8 mouse cellular contexts compared by ENCODE assay signal in the genomic region with DNA sequence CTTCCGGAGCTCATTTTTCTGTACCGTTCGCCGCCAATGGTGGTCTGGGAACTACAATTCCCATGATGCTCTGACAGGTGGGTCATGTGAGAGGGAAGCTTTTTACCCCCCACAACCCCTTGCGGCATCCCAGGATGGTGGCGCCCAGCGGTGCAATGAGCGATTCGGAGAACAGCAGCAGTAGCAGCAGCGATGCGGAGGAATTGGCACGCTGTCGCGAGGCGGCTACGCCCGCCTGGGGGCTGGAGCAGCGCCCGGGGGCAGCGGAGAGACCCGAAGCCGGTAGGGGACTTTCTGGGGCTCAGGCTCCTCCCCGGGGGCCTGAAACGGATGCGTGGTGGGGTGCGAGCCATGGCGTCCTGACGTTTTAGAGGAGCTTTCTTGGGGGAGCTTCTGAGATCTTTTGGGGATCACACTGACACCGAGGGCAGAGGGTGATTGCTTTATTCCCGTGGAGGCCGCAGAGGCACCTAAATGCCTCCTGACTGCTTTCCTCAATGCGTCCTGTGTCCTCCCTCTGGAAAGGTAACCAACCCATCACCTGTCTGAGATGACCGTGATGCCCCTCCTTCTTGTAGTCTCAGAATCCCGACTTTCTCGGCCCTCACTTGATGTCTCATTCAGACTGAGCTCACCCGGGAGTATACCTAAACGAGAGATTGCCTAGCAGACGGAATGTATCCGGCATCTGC. TPM values are rescaled to one million over a fixed set of nuclear protein-coding genes. Genes with fewer than 3 reads are reported as not detected.
DNase-seq lines count a peak whose midpoint lies in the region; ATAC-seq lines count a peak whose summit lies in the region.

A gene (plus strand): TSS at position 85 of the 692 bp plus-strand sequence.

- DNase-seq in urinary bladder, adult 18-20 months (ENCODE audit: low spot score in 2 of 2) = peak; percentile 66 to 74
- DNase-seq in urinary bladder, postnatal 10 days (ENCODE audit: low spot score) = no peak
- DNase-seq in embryonic facial prominence, embryonic 11.5 days (ENCODE audit: low spot score) = peak; percentile 95
- DNase-seq in kidney, adult 11 months = peak; percentile 87
- DNase-seq in limb, embryonic 10.5 days (ENCODE audit: low spot score) = peak; percentile 87
- peak; percentile 76 for DNase-seq in spleen, adult 12 weeks (ENCODE audit: low spot score)

- 1% methylated on average over 39 of the region's 39 CpGs for WGBS in embryonic facial prominence, embryonic 11.5 days
- WGBS in limb, embryonic 10.5 days = 2% methylated on average over 39 of the region's 39 CpGs
- WGBS in midbrain, embryonic 13.5 days = under 1% methylated on average over 39 of the region's 39 CpGs

- peak within 1 kb of the TSS; percentile 69 for H3K27ac ChIP-seq in embryonic facial prominence, embryonic 11.5 days (replicated peaks; ENCODE audit: low read depth, low read length)
- H3K27ac ChIP-seq in limb, embryonic 10.5 days = peak within 1 kb of the TSS; percentile 93
- peak within 1 kb of the TSS; percentile 91 for H3K27ac ChIP-seq in midbrain, embryonic 13.5 days

- H3K36me3 ChIP-seq in embryonic facial prominence, embryonic 11.5 days (replicated peaks; ENCODE audit: control insufficient read depth, insufficient read depth, low read depth, low read length) = no peaks in the 10 kb centered on the region; the same call in 1 of the 2 replicates
- peaks cover 24% of the 10 kb centered on the region for H3K36me3 ChIP-seq in limb, embryonic 10.5 days
- peaks cover 17% of the 10 kb centered on the region for H3K36me3 ChIP-seq in midbrain, embryonic 13.5 days

- H3K9me3 ChIP-seq in embryonic facial prominence, embryonic 11.5 days (replicated peaks; ENCODE audit: control insufficient read depth, low read length) = no peaks in the 10 kb centered on the region
- no peaks in the 10 kb centered on the region for H3K9me3 ChIP-seq in limb, embryonic 10.5 days (replicated peaks)
- H3K9me3 ChIP-seq in midbrain, embryonic 13.5 days = no peaks in the 10 kb centered on the region

- H3K27me3 ChIP-seq in embryonic facial prominence, embryonic 11.5 days (ENCODE audit: control insufficient read depth, insufficient read depth, low read length) = no peaks in the 10 kb centered on the region
- no peaks in the 10 kb centered on the region for H3K27me3 ChIP-seq in limb, embryonic 10.5 days (ENCODE audit: low read depth, poor library complexity, severe bottlenecking)
- no peaks in the 10 kb centered on the region for H3K27me3 ChIP-seq in midbrain, embryonic 13.5 days

- H3K4me3 ChIP-seq in embryonic facial prominence, embryonic 11.5 days (ENCODE audit: low read depth, low read length) = peak within 1 kb of the TSS; percentile 89
- H3K4me3 ChIP-seq in limb, embryonic 10.5 days = peak within 1 kb of the TSS; percentile 98
- peak within 1 kb of the TSS; percentile 93 for H3K4me3 ChIP-seq in midbrain, embryonic 13.5 days (replicated peaks)

- H3K4me2 ChIP-seq in embryonic facial prominence, embryonic 11.5 days (ENCODE audit: low read depth, low read length) = peak within 1 kb of the TSS; percentile 76
- H3K4me2 ChIP-seq in midbrain, embryonic 13.5 days (replicated peaks) = peak within 1 kb of the TSS; percentile 88

- peak; percentile 85 for ATAC-seq in embryonic facial prominence, embryonic 11.5 days (replicated peaks; ENCODE audit: insufficient number of reproducible peaks, low FRiP score, low TSS enrichment, low read depth)
- peak; percentile 99 for ATAC-seq in granulocyte monocyte progenitor cell, adult 5-6 weeks (replicated peaks; ENCODE audit: poor library complexity, severe bottlenecking)
- peak; percentile 95 for ATAC-seq in midbrain, embryonic 13.5 days

- no peaks in the 10 kb centered on the region; the same call in 1 of the 2 replicates for H3K4me1 ChIP-seq in embryonic facial prominence, embryonic 11.5 days (ENCODE audit: control insufficient read depth, insufficient read depth, low read length)
- peaks cover 3% of the 10 kb centered on the region for H3K4me1 ChIP-seq in limb, embryonic 10.5 days
- H3K4me1 ChIP-seq in midbrain, embryonic 13.5 days (replicated peaks) = peaks cover 18% of the 10 kb centered on the region

- peak within 1 kb of the TSS; percentile 90 for H3K9ac ChIP-seq in embryonic facial prominence, embryonic 11.5 days (replicated peaks; ENCODE audit: low read length)
- peak within 1 kb of the TSS; percentile 91 for H3K9ac ChIP-seq in midbrain, embryonic 13.5 days (replicated peaks)

RNA-seq across cellular contexts. Expression of the gene that starts here (rescaled TPM):
- polyA plus RNA-seq in embryonic facial prominence, embryonic 11.5 days (2014; fragmentation: Nextera tagmentation; extraction: Ambion mirVana) = 50.7 and 58.4 TPM in 2 replicates
- 9.0 and 12.3 TPM in 2 replicates for total RNA-seq in granulocyte monocyte progenitor cell, adult 5-6 weeks (2014; fragmentation: Nextera tagmentation)
- 10.7 and 14.2 TPM in 2 replicates for total RNA-seq in granulocyte monocyte progenitor cell, adult 5-6 weeks (2017)
- polyA plus RNA-seq in limb, embryonic 10.5 days (2016; fragmentation: Nextera tagmentation; extraction: Ambion mirVana) = 42.3 and 48.6 TPM in 2 replicates
- 87.9 and 91.5 TPM in 2 replicates for polyA plus RNA-seq in midbrain, embryonic 13.5 days (2015; fragmentation: Nextera tagmentation; extraction: Ambion mirVana)
